Mouse (Mus musculus) gonadal fat pad, adult 2 months (tissue): Measurements from ENCODE around the gene Ercc6l2. TPM values are rescaled to one million over a fixed set of nuclear protein-coding genes. Genes with fewer than 3 reads are reported as not detected.
"Not testable (repeated sequence)": the region's sequence is repeated elsewhere in the genome, so short reads cannot be mapped to it uniquely, and the experiment has no call there.

Source experiments
- DNase-seq: peaks from one replicate; pipeline ENCODE4 v3.0.0-alpha.2; 2012; ENCODE audit warnings: low read depth
- polyA plus RNA-seq: library from polyadenylated mRNA; depleted of rRNA; stranded (reverse); fragments of >200 nt; gene quantifications from 2 replicates; pipeline ENCODE4 v1.2.3, GENCODE M21; 2012

The Ercc6l2 gene
- polyA plus RNA-seq, 1 experiment, result 7.5 TPM

DNA sequence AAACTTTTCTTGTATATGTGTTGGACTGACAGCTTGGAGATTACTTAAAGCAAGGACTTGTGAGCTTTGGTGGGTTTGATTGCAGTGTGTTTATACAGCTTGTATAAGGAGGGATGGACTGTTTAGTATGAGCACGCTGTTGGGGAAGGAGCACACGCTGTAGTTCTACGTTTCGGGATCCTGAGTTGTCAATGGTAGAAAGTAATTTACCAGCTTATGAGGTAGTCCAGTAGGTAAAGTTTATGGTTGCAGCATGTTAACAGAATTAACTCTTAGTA lies 64.8 kb downstream of the Ercc6l2 start:
- no peak for DNase-seq

DNA sequence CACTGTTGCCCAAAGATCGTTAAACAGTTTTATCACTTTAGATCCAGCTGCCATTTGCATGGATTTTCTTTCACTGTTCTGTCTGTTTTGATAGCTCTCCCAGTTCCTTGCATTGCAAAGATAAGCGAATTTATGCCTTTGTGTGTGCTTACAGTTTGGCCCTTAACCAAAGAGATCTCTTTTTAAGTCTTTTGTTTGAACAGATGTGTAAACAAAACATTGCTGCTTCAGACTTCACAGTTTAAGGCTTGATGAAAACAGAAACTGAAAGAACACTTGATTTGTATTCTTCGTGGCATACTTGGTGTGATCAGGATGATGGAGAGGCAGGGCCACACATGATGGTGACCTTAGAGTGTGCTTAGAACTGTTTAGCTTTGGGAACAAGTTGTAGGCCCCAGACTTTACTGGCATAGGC lies 70.5 kb downstream of the Ercc6l2 start:
- DNase-seq, result no peak

- no peak for DNase-seq
These were observed 71.5 kb downstream of the Ercc6l2 start for GRCm38 (mm10) chr13:63886429-63887052.

DNA sequence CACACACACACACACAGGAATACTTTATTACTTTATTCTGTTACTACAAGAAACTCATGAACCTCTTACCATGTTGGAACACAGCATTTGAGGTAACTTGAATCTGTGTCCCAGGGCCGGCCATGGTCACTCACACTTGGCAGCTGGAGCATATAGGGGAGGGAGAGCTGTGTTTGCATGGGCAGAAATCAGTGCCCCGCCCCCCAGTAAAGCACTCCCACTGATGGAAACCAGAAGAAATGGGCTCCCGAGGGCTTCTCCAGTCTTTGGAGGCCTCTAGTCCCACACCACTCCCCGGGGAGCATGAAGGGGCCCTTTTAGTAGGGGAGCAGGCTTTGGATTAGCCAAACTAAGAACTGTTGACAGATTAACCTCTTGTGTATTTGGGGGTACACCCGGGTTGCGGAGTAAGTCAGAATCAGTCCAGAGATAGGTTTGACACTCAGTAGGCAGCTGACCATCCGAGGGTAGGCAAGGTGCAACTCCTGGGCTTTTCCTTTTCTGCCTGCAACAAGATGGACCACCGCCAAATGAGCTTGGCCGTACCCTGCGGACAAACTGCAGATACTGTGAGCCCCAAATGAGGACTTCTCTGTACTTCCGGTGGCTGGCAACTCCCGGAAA lies 85.8 kb downstream of the Ercc6l2 start:
- no peak for DNase-seq

GRCm38 (mm10) chr13:63901303-63901713 lies 86.3 kb downstream of the Ercc6l2 start:
- DNase-seq, result no peak

DNA sequence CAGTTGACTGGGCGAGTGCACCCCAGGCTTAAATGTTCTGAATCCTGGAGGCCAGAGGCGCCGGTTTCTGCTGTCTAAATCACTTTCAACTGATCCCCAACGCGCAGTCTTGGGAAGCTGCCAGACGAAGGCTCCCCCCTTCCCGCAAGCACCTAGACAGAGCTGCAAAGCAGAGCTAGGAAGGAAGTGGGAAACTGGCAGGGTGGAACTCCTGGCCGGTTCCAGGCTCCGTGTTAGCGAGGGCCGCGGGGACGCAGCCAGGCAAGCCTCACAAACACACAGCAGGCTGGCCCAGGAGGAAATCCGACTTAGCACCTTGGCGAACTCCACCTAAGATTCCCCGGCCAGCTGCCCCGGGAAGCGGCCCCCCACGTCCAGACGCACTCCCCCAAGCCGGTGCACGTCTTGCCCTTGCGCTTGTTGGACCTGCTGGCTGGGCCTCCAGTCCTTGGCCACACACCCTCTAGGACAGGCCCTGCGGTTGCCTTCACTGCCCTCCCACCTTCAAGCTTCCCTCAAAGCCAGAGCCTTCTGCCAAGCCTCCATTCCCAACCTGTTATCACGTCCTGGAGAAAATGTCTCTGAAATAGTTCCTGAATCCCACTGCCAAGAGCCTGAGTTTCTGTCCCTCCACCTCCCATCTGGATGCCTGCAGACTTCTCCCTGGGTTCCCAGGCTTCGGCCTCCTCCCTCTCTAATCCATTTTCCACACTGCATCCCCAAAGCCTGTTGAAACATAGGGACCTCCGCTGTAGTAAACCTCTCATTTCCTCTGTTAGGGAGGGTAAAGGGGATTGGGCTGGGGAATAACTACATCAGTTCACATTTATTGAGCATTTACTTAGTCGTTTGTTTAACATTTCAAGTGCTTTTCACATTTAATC lies 86.9 kb downstream of the Ercc6l2 start:
- no peak for DNase-seq

DNA sequence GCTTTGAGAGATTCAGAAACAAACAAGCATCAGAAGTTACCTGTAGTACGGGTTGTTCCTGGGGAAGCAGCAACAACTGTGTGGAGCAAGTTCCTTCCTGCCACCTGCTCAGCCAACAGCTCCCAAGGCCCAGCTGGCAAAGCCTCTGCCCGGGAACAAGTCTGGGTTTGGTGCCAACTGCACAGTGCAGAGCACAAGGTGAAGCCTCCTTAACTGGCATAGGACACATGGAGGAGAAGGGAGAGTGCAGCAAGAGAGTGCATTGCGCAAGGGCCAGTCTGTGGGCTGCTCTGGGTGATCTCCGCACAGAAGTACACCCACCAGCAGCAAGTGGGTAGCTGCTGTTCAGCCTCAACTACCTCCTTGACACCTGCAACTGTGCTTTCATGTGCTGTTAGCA lies 91.5 kb downstream of the Ercc6l2 start:
- DNase-seq, result peak; percentile 85

DNA sequence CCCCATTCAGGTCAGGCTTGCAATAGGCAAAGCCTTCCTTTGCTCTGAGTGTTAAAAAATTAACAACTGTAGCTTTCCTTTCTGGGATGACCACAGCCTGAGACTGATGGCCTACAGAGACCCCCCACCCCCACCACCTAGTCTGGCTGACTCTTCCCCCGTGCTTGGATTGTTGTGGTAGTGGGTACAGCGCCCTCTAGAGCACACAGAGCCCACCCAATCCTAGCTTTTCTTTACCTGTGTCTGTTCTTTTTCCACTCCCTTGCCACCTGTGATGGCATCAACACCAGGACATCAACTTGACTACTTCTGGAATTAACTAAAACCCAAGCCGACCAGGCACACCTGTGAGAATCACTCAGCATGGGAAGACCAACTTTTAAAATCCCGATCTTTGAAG lies 92.4 kb downstream of the Ercc6l2 start:
- no peak for DNase-seq

GRCm38 (mm10) chr13:63910141-63910804 lies 95.2 kb downstream of the Ercc6l2 start:
- no peak for DNase-seq

DNA sequence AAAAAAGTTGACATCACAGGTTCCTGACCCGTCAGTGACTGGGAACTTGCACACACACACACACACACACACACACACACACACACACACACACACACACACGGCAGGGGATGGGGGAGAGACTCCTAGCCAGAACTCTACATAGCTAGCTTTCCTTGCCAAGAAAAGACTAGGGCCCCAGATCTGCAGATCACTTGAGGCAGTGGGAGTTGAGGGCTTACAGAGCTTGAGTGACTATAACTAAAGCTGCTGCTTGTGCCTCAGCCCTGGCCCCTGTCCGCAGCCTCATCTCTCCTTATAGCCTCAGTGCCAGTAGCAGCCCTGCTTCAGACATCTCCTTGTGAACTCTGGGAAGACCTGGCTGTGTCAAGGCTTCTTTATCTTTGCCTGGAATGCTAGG lies 96.6 kb downstream of the Ercc6l2 start:
- DNase-seq, result no peak

GRCm38 (mm10) chr13:63913136-63913535 lies 98.1 kb downstream of the Ercc6l2 start:
- no peak for DNase-seq

GRCm38 (mm10) chr13:63915176-63915575 lies 100.1 kb downstream of the Ercc6l2 start:
- DNase-seq, result no peak

- DNase-seq, result no peak
These were observed 100.6 kb downstream of the Ercc6l2 start for GRCm38 (mm10) chr13:63915684-63916083.

DNA sequence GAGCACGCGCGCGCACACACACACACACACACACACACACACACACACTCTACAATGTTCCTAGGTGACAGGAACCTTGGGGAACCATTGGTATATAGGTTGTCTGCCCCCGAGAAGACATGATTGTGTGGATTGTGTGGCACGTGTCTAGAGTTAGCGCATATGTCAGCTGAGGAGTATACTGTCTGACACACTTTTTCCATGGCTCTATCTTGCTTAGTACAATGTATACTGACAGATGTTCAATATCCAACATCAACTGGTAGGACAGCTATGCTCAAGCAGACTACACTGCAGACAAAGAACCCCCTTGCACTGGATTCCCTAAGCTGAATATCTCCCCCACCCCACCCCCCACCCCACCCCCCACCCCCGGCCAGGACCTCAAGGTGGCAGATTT lies 101.5 kb downstream of the Ercc6l2 start:
- DNase-seq, result no peak

- DNase-seq, result no peak
These were observed 102.2 kb downstream of the Ercc6l2 start for GRCm38 (mm10) chr13:63917198-63917767.

DNA sequence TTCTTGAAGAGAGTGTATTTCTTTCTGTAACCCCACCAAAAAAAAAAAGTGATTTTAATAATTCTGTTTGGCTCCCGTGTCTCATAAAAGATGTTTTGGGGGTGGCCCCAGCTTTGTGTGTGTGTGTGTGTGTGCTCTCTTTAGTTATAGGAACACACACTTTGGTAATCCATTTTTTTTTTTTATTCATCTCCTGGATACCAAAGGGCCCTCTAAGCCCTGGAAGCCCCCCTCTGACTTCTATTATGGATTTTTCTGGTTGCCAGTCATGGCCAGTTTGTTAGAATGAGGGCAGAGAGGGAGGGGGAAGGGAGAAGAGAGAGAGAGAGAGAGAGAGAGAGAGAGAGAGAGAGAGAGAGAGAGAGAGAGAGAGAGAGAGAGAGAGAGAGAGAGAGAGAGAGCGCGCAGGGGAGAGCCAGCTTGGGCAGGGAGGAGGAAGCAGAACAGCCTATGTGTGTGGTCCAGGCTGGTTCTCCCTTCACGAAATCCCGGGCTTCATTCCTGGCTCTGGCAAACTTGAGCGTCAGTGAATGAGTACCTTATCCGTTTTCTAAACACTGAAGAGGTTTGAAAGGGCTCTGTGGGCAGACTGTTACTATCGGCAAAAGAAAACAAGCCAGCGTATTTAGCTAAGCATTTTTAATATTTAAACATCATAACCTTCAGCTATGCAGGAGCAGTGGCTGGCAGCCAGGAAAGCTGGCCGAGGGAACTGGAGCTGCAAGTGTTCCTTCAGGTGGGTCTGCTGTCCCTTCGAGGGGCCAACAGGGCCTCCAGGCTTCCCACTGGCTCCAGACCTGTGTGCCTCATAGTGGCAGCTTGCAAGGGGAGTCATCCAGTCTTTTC lies 103.0 kb downstream of the Ercc6l2 start:
- no peak for DNase-seq

- no peak for DNase-seq
These were observed 103.8 kb downstream of the Ercc6l2 start for GRCm38 (mm10) chr13:63918733-63919422.

DNA sequence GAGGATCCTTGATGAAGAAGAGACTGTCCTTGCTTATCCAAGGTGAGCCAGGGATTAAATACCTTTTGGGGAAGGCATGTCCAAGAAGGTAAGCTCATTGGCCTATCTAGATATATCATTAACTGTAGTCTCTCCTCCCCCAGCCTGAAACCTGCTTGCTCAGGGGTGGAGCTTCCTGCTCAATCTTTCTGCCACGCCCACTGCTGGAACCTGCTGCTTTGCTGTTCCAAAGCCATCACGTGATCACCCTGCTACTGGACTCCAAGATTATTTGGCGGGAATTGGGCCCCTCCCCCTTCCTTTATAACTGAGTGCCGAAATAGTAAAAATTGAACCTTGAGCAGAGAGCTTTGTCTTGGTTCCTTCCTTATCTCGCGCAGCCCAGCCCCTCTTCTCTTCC lies 109.0 kb downstream of the Ercc6l2 start:
- not testable (repeated sequence) for DNase-seq

DNA sequence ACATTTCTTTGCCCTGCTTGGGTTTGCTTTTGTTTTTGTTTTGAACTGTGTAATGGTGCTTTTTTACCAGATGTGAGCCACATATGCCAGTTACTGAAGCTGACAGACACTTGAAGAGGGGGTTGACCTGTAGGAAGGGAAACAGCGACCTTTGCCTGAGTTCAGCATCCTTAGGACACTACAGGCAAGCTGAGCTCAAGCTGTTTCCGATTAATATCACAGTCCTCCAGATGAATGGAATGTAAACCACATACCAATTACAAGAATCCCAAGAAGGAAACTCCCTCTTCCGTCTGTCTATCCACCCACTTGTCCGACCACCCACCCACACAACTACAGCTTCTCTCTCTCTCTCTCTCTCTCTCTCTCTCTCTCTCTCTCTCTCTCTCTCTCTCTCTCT lies 112.3 kb downstream of the Ercc6l2 start:
- DNase-seq, result no peak

DNA sequence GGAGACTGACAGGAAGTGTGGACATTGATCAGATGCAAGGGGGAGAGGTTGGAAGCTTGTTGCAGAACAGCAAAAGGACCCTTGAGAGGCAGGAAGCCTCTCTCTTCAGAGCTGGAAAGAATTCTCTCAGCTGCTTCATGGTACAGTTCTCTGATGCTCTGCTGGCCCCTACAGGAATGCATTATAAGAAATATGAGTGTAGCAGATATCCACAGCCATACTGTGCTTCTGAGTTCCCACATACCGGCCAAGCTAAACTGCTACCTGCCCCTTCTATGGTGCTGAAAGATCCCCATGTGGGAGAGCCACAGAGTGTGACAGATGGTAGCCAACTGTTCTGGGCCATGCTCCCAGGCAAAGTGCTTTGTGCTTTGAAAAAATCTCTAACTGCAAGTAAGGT lies 114.3 kb downstream of the Ercc6l2 start:
- DNase-seq, result no peak
